Mouse (Mus musculus): ENCODE data around the gene Cpne1. TPM values are rescaled to one million over a fixed set of nuclear protein-coding genes. Genes with fewer than 3 reads are reported as not detected.
"Not testable (repeated sequence)": the region's sequence is repeated elsewhere in the genome, so short reads cannot be mapped to it uniquely, and the experiment has no call there.

Cpne1 gene
- total and polyA plus RNA-seq, 2 experiments, result 18.3 to 32.3 TPM

DNA sequence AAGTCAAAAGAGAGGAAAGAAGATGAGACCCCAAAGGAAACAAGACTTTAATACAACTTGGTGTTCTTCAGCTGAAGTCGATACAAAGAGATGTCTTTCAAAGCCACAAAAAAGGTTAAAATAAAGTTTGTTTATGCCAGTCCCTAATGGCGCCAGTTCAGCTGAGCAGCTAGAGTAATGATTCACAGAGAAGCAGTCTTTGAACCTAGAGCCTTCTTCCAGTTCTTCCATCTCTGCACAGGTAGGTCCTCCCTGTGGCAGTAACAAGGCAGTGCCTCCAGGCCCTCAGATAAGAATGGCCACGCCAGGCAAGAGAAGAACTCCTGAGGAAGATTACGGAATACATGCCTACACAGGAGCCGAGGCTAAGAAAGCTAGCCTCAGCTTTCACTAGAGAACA lies 12.0 kb upstream of the Cpne1 start:
- no peak for TF ChIP-seq POLR2A (IDR thresholded peaks at IDR 0.05; ENCODE audit: extremely low read depth, insufficient read depth, low read length)
- no peak for TF ChIP-seq CTCF (IDR thresholded peaks at IDR 0.05; ENCODE audit: low read depth, low read length)
- H3K27ac ChIP-seq (replicated peaks; ENCODE audit: insufficient read depth, low read depth, low read length), result no peak overlapping the region
- H3K27me3 ChIP-seq (ENCODE audit: control insufficient read depth, insufficient read depth, low read length), result no peaks in the 10 kb centered on the region
- peaks cover 31% of the 10 kb centered on the region for H3K36me3 ChIP-seq (ENCODE audit: control insufficient read depth, insufficient read depth, low read length)
- DNase-seq (ENCODE audit: extremely low read depth, low read depth, low spot score), result no peak
- no peaks in the 10 kb centered on the region for H3K79me2 ChIP-seq (ENCODE audit: control insufficient read depth, insufficient read depth, low read length)
- no peak overlapping the region for H3K4me3 ChIP-seq (ENCODE audit: insufficient read depth, low read depth, low read length)
- no peaks in the 10 kb centered on the region for H3K4me1 ChIP-seq (ENCODE audit: control insufficient read depth, insufficient read depth, low read length)
- 89% methylated on average over 5 of the region's 5 CpGs for WGBS
- H3K9ac ChIP-seq (ENCODE audit: low read depth, low read length), result no peak overlapping the region

DNA sequence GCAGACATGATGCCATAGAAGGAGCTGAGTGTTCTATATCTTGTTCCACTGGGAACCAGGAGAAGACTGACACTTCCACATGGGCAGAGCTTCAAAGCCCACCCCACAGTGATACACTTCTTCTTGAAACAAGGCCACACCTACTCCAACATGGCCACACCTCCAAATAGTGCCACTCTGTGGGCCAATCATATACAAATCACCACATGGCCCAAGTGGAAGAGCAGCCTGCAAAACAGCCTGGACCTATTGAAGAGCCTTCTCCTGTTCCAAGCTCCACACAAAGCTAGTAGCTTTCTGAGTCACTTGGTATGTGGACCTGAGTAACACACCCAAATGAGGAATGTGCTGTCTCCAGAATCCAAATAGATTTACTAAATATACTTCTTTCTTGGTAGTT lies 7.8 kb upstream of the Cpne1 start:
- no peaks in the 10 kb centered on the region for H3K4me1 ChIP-seq (ENCODE audit: control insufficient read depth, insufficient read depth, low read length)
- no peaks in the 10 kb centered on the region for H3K27me3 ChIP-seq (ENCODE audit: control insufficient read depth, insufficient read depth, low read length)
- no peak overlapping the region for H3K9ac ChIP-seq (ENCODE audit: low read depth, low read length)
- H3K79me2 ChIP-seq (ENCODE audit: control insufficient read depth, insufficient read depth, low read length), result no peaks in the 10 kb centered on the region
- peaks cover 7% of the 10 kb centered on the region for H3K36me3 ChIP-seq (ENCODE audit: control insufficient read depth, insufficient read depth, low read length)
- H3K4me3 ChIP-seq (ENCODE audit: insufficient read depth, low read depth, low read length), result no peak overlapping the region
- no peak for DNase-seq (ENCODE audit: extremely low read depth, low read depth, low spot score)
- no peak overlapping the region for H3K27ac ChIP-seq (replicated peaks; ENCODE audit: insufficient read depth, low read depth, low read length)
- TF ChIP-seq POLR2A (IDR thresholded peaks at IDR 0.05; ENCODE audit: extremely low read depth, insufficient read depth, low read length) (no peak), CTCF (IDR thresholded peaks at IDR 0.05; ENCODE audit: low read depth, low read length) (no peak)

DNA sequence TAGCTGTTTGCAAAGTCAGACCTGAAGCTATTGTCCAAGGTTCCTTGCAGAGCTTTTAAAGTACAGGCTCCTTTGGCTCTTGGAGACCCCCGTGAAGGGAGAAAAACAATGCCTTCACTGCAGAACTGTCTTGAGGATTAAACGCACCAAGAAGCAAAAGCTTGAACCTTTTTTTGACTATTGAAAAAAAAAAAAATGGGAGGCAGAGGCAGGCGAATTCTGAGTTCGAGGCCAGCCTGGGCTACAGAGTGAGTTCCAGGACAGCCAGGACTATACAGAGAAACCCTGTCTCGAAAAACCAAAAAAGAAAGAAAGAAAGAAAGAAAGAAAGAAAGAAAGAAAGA lies 287 bp upstream of the Cpne1 start:
- not testable (repeated sequence) for H3K4me1 ChIP-seq (ENCODE audit: control insufficient read depth, insufficient read depth, low read length); H3K27me3 ChIP-seq (ENCODE audit: control insufficient read depth, insufficient read depth, low read length); H3K36me3 ChIP-seq (ENCODE audit: control insufficient read depth, insufficient read depth, low read length); DNase-seq (ENCODE audit: extremely low read depth, low read depth, low spot score)
- peak overlapping the region; percentile 99; the same call in 1 of the 2 replicates for H3K9ac ChIP-seq (ENCODE audit: low read depth, low read length)
- H3K27ac ChIP-seq (replicated peaks; ENCODE audit: insufficient read depth, low read depth, low read length), result peak overlapping the region; percentile 45; the same call in 1 of the 2 replicates
- peaks cover 19% of the 10 kb centered on the region; the same call in 1 of the 2 replicates for H3K79me2 ChIP-seq (ENCODE audit: control insufficient read depth, insufficient read depth, low read length)
- peak overlapping the region; percentile 99 for H3K4me3 ChIP-seq (ENCODE audit: insufficient read depth, low read depth, low read length)
- 20% methylated on average over 5 of the region's 5 CpGs for WGBS

DNA sequence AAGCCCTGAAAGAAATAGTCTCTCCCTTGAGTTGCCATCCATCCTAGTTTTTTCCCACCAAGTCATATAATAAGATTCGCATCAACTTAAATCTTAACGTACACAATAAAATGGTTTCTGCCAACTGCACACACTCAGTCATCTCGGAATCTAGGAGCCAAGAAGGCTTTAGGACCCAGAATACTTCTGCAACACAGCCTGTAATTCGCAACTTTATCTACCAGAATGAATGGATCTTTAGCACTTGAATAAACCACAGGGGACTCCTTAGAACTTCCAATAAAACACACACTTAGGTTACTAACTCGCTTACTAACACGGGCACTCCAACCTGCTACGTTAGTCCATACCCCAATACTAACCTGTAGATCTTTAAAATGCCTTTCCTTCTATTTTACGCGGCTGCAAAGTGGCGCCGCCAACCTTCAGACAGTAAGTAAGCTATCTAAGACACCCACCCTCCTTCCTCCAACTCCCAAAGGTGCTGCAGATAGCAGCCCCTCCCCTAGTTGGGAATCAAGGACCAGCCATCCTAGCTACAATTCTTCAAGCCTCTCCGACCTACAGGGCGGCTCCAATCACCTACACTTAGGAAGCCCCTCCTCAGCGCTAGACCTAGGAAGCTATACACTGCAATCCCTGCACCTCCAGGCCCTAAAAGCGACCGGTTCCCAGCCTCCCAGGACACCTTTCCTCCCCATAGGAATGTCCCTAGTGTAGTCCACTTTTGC lies 973 bp downstream of the Cpne1 start:
- 2% methylated on average over 16 of the region's 16 CpGs for WGBS
- Histone ChIP-seq H3K36me3 (ENCODE audit: control insufficient read depth, insufficient read depth, low read length) (no peaks in the 10 kb centered on the region), H3K4me3 (ENCODE audit: insufficient read depth, low read depth, low read length) (peak overlapping the region; percentile 99), H3K27ac (replicated peaks; ENCODE audit: insufficient read depth, low read depth, low read length) (peak overlapping the region; percentile 98), H3K79me2 (ENCODE audit: control insufficient read depth, insufficient read depth, low read length) (peaks cover 27% of the 10 kb centered on the region; the same call in 1 of the 2 replicates), H3K27me3 (ENCODE audit: control insufficient read depth, insufficient read depth, low read length) (no peaks in the 10 kb centered on the region), H3K9ac (ENCODE audit: low read depth, low read length) (peak overlapping the region; percentile 99), H3K4me1 (ENCODE audit: control insufficient read depth, insufficient read depth, low read length) (peaks cover 8% of the 10 kb centered on the region)
- peak; percentile 44 for DNase-seq (ENCODE audit: extremely low read depth, low read depth, low spot score)
- TF ChIP-seq POLR2A (IDR thresholded peaks at IDR 0.05; ENCODE audit: extremely low read depth, insufficient read depth, low read length) (no peak), CTCF (IDR thresholded peaks at IDR 0.05; ENCODE audit: low read depth, low read length) (no peak)

DNA sequence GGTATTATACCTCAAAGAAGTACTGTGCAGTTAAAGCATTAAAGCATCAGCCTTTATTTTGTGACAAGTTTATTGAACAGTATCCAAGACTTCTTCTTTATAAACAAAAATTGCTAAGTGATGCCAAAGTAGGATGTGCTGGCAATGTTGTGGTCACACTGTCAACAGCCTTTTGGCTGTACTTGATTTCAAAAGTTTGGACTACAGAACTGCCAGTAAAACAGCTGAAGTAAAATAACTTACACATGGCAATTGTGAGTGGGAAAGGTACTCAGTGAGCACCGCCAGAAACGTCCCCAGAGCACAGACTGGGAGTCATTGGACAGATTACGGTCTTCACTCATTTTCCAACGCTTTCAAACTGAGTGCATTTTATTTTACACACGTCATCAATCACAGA lies 19.8 kb downstream of the Cpne1 start:
- Histone ChIP-seq H3K27me3 (ENCODE audit: control insufficient read depth, insufficient read depth, low read length) (no peaks in the 10 kb centered on the region), H3K4me1 (ENCODE audit: control insufficient read depth, insufficient read depth, low read length) (peaks cover 4% of the 10 kb centered on the region; the same call in 1 of the 2 replicates), H3K9ac (ENCODE audit: low read depth, low read length) (no peak overlapping the region), H3K27ac (replicated peaks; ENCODE audit: insufficient read depth, low read depth, low read length) (no peak overlapping the region), H3K4me3 (ENCODE audit: insufficient read depth, low read depth, low read length) (no peak overlapping the region), H3K36me3 (ENCODE audit: control insufficient read depth, insufficient read depth, low read length) (peaks cover 20% of the 10 kb centered on the region), H3K79me2 (ENCODE audit: control insufficient read depth, insufficient read depth, low read length) (peaks cover 36% of the 10 kb centered on the region)
- 56% methylated on average over 5 of the region's 5 CpGs for WGBS
- TF ChIP-seq POLR2A (IDR thresholded peaks at IDR 0.05; ENCODE audit: extremely low read depth, insufficient read depth, low read length) (no peak), CTCF (IDR thresholded peaks at IDR 0.05; ENCODE audit: low read depth, low read length) (no peak)
- DNase-seq (ENCODE audit: extremely low read depth, low read depth, low spot score), result peak; percentile 85

DNA sequence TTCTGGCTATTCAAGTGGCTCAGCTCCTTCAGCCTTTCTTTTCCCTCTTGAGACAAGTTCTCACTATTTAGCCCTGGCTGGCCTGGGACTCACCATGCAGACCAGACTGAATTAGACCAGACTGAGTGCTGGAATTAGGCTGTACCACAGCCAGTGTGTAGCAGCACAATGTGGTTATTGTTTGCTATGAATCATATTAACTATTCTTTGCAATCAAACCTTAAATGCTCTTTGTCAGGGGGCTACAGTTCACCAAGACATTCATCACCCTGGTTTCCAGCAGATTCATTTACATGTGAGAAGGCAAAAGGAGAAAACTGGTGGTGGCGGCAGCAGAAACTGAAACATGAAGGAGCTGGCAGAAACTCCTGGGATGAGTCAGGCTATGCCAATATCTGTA lies 22.0 kb downstream of the Cpne1 start:
- 41% methylated on average over 1 of the region's 1 CpGs for WGBS
- TF ChIP-seq POLR2A (IDR thresholded peaks at IDR 0.05; ENCODE audit: extremely low read depth, insufficient read depth, low read length), result no peak
- TF ChIP-seq CTCF (IDR thresholded peaks at IDR 0.05; ENCODE audit: low read depth, low read length), result no peak
- Histone ChIP-seq H3K36me3 (ENCODE audit: control insufficient read depth, insufficient read depth, low read length) (peaks cover 4% of the 10 kb centered on the region), H3K27me3 (ENCODE audit: control insufficient read depth, insufficient read depth, low read length) (no peaks in the 10 kb centered on the region), H3K4me3 (ENCODE audit: insufficient read depth, low read depth, low read length) (no peak overlapping the region), H3K9ac (ENCODE audit: low read depth, low read length) (no peak overlapping the region), H3K4me1 (ENCODE audit: control insufficient read depth, insufficient read depth, low read length) (peaks cover 4% of the 10 kb centered on the region; the same call in 1 of the 2 replicates), H3K79me2 (ENCODE audit: control insufficient read depth, insufficient read depth, low read length) (peaks cover 25% of the 10 kb centered on the region), H3K27ac (replicated peaks; ENCODE audit: insufficient read depth, low read depth, low read length) (no peak overlapping the region)
- DNase-seq (ENCODE audit: extremely low read depth, low read depth, low spot score), result no peak
